Mouse (Mus musculus) C2C12 (cell line): Measurements from ENCODE around the gene 1520401A03Rik. TPM values are rescaled to one million over a fixed set of nuclear protein-coding genes. Genes with fewer than 3 reads are reported as not detected.

Experiments used
- H3K27me3 ChIP-seq: one replicate; pipeline ENCODE4 v1.6.1; 2011; ENCODE audit not compliant: control insufficient read depth, insufficient read depth, insufficient read length
- H3K36me3 ChIP-seq: one replicate; pipeline ENCODE4 v1.6.1; 2011; ENCODE audit not compliant: control insufficient read depth, insufficient read depth
- H3K4me3 ChIP-seq: one replicate; pipeline ENCODE4 v1.5.1; 2011; ENCODE audit warnings: mild to moderate bottlenecking, control low read depth; ENCODE audit not compliant: poor library complexity, insufficient read depth, severe bottlenecking
- H3K79me2 ChIP-seq: one replicate; pipeline ENCODE4 v1.6.1; 2011; ENCODE audit not compliant: control insufficient read depth, insufficient read depth
- H3K79me3 ChIP-seq: one replicate; pipeline ENCODE4 v1.6.1; 2011; ENCODE audit warnings: low read depth, control low read depth
- H3ac ChIP-seq: one replicate; pipeline ENCODE3; 2011; ENCODE audit warnings: low read depth; ENCODE audit not compliant: control insufficient read depth, insufficient read length
- CEBPB ChIP-seq: IDR thresholded peaks from one replicate; pipeline ENCODE4 v1.6.1; 2011; ENCODE audit warnings: low read depth, mild to moderate bottlenecking, control low read depth, moderate library complexity
- CTCF ChIP-seq: IDR thresholded peaks from one replicate; pipeline ENCODE4 v1.5.1; 2011; ENCODE audit not compliant: control insufficient read depth, insufficient read depth, insufficient read length
- FOSL1 ChIP-seq: IDR thresholded peaks from one replicate; pipeline ENCODE4 v1.8.0; 2011; ENCODE audit warnings: mild to moderate bottlenecking, low read length; ENCODE audit not compliant: poor library complexity, insufficient read depth, severe bottlenecking
- MAX ChIP-seq: IDR thresholded peaks from one replicate; pipeline ENCODE4 v1.6.1; 2011; ENCODE audit warnings: mild to moderate bottlenecking, control low read depth
- MYOD1 ChIP-seq: IDR thresholded peaks from one replicate; pipeline ENCODE4 v1.6.1; 2011; ENCODE audit warnings: low read depth; ENCODE audit not compliant: control insufficient read depth, insufficient read length
- MYOG ChIP-seq: IDR thresholded peaks from one replicate; pipeline ENCODE4 v1.6.1; 2011; ENCODE audit not compliant: control insufficient read depth, insufficient read length; ENCODE audit errors: extremely low read depth
- USF1 ChIP-seq: IDR thresholded peaks from one replicate; pipeline ENCODE4 v1.6.1; 2011; ENCODE audit warnings: low read depth, mild to moderate bottlenecking, control low read depth, moderate library complexity
- polyA plus RNA-seq: library from polyadenylated mRNA; unstranded; fragments of >200 nt; fragmentation: generic; extraction: Trizol; gene quantifications from one replicate; pipeline ENCODE4 v1.2.1, GENCODE M21; 2012; ENCODE audit warnings: missing spikeins

Gene 1520401A03Rik
- polyA plus RNA-seq, 1 experiment: 0.01 TPM

- Histone ChIP-seq H3K79me2 (no peaks in the 10 kb centered on the region), H3ac (no peak overlapping the region), H3K4me3 (no peak overlapping the region), H3K36me3 (peaks cover 42% of the 10 kb centered on the region), H3K79me3 (no peaks in the 10 kb centered on the region), H3K27me3 (no peaks in the 10 kb centered on the region)
- no peak for TF ChIP-seq MYOD1
- no peak for TF ChIP-seq USF1
- TF ChIP-seq FOSL1: no peak
- TF ChIP-seq CTCF: no peak
- TF ChIP-seq MAX: no peak
- TF ChIP-seq MYOG: no peak
- TF ChIP-seq CEBPB: no peak
These were observed 38.6 kb upstream of the 1520401A03Rik start for GRCm38 (mm10) chr17:23761155-23761554.

GRCm38 (mm10) chr17:23760231-23760630, 37.6 kb upstream of the 1520401A03Rik start:
- Histone ChIP-seq H3K36me3 (peaks cover 51% of the 10 kb centered on the region), H3ac (no peak overlapping the region)

GRCm38 (mm10) chr17:23758801-23759200, 36.2 kb upstream of the 1520401A03Rik start:
- no peaks in the 10 kb centered on the region for H3K27me3 ChIP-seq
- H3K36me3 ChIP-seq: peaks cover 59% of the 10 kb centered on the region
- TF ChIP-seq MYOD1 (no peak), FOSL1 (no peak), MAX (no peak), MYOG (no peak), CEBPB (no peak)

More at GRCm38 (mm10) chr17:23760231-23760630, 37.6 kb upstream of the 1520401A03Rik start:
- Histone ChIP-seq H3K4me3 (no peak overlapping the region), H3K27me3 (no peaks in the 10 kb centered on the region), H3K79me2 (no peaks in the 10 kb centered on the region), H3K79me3 (no peaks in the 10 kb centered on the region)
- TF ChIP-seq MAX (no peak), CEBPB (no peak), USF1 (no peak), CTCF (no peak), MYOG (no peak), MYOD1 (no peak), FOSL1 (no peak)

GRCm38 (mm10) chr17:23757581-23757980, 35.0 kb upstream of the 1520401A03Rik start:
- H3K4me3 ChIP-seq: no peak overlapping the region
- H3K36me3 ChIP-seq: peaks cover 68% of the 10 kb centered on the region
- no peaks in the 10 kb centered on the region for H3K27me3 ChIP-seq
- no peaks in the 10 kb centered on the region for H3K79me2 ChIP-seq
- no peak for TF ChIP-seq MAX
- TF ChIP-seq MYOD1: no peak
- TF ChIP-seq MYOG: no peak
- TF ChIP-seq FOSL1: no peak
- TF ChIP-seq USF1: no peak
- TF ChIP-seq CTCF: no peak
- no peak for TF ChIP-seq CEBPB
- no peak overlapping the region for H3ac ChIP-seq
- H3K79me3 ChIP-seq: no peaks in the 10 kb centered on the region

More at GRCm38 (mm10) chr17:23758801-23759200, 36.2 kb upstream of the 1520401A03Rik start:
- Histone ChIP-seq H3K79me3 (no peaks in the 10 kb centered on the region), H3K79me2 (no peaks in the 10 kb centered on the region), H3ac (no peak overlapping the region), H3K4me3 (no peak overlapping the region)

GRCm38 (mm10) chr17:23755689-23756088, 33.1 kb upstream of the 1520401A03Rik start:
- peaks cover 59% of the 10 kb centered on the region for H3K36me3 ChIP-seq
- no peaks in the 10 kb centered on the region for H3K79me3 ChIP-seq
- TF ChIP-seq FOSL1 (no peak), CEBPB (no peak), MYOG (no peak), MAX (no peak), CTCF (no peak), MYOD1 (no peak), USF1 (no peak)
- H3K79me2 ChIP-seq: no peaks in the 10 kb centered on the region
- no peaks in the 10 kb centered on the region for H3K27me3 ChIP-seq
- H3K4me3 ChIP-seq: no peak overlapping the region
- no peak overlapping the region for H3ac ChIP-seq

- peak overlapping the region; percentile 26 for H3ac ChIP-seq
- no peaks in the 10 kb centered on the region for H3K79me3 ChIP-seq
- no peaks in the 10 kb centered on the region for H3K79me2 ChIP-seq
- H3K27me3 ChIP-seq: peaks cover 12% of the 10 kb centered on the region
- H3K36me3 ChIP-seq: peaks cover 17% of the 10 kb centered on the region
- TF ChIP-seq MYOD1 (no peak), MAX (no peak), CTCF (no peak), CEBPB (no peak), FOSL1 (no peak), USF1 (no peak), MYOG (no peak)
- H3K4me3 ChIP-seq: peak overlapping the region; percentile 2
These were observed 27.0 kb upstream of the 1520401A03Rik start for GRCm38 (mm10) chr17:23749400-23750191.
